Mouse (Mus musculus) left cerebral cortex, postnatal 14 days (tissue): ENCODE measurements around the gene Abl1. TPM values are rescaled to one million over a fixed set of nuclear protein-coding genes. Genes with fewer than 3 reads are reported as not detected.

Experiments used
- DNase-seq, 2 experiments: peaks; one replicate each; pipeline ENCODE4 v3.0.0; 2021 to 2022; ENCODE audit warnings: low spot score in 2 of 2, mixed read lengths in 1 of 2
- intact Hi-C: fragments of 180-260 bp; cut with DNase I; formaldehyde crosslinking; loops from one replicate; pipeline ENCODE4 v1.15.1; 2025
- total RNA-seq, 2 experiments: library from RNA; stranded (reverse); gene quantifications; 2 replicates each; pipeline ENCODE4 v1.2.3; 2021

The Abl1 gene
- total RNA-seq, 2 experiments from 2014 or later, result 37.4 to 39.6 TPM

DNA sequence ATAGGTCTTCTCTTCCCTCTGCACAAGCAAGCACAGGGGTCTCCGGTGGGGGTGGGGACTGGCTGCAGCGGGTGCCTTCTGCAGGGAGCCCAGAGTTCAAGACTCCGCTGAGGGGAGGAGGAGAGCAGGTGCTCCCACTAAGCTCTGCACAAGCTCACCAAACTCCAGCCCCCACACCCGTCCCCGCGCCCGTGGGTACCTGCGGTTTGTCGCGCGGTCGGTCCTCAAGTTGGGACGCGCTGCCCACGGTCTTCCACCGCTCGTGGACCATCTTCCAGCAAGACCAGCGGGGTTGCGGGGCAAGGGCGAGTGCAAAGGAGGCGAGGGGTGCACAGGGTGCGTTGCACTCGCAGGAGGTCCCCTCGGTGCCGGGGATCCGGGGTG, 157.3 kb downstream of the Abl1 start:
- no peak for DNase-seq
- intact Hi-C loops, result no loop called here

DNA sequence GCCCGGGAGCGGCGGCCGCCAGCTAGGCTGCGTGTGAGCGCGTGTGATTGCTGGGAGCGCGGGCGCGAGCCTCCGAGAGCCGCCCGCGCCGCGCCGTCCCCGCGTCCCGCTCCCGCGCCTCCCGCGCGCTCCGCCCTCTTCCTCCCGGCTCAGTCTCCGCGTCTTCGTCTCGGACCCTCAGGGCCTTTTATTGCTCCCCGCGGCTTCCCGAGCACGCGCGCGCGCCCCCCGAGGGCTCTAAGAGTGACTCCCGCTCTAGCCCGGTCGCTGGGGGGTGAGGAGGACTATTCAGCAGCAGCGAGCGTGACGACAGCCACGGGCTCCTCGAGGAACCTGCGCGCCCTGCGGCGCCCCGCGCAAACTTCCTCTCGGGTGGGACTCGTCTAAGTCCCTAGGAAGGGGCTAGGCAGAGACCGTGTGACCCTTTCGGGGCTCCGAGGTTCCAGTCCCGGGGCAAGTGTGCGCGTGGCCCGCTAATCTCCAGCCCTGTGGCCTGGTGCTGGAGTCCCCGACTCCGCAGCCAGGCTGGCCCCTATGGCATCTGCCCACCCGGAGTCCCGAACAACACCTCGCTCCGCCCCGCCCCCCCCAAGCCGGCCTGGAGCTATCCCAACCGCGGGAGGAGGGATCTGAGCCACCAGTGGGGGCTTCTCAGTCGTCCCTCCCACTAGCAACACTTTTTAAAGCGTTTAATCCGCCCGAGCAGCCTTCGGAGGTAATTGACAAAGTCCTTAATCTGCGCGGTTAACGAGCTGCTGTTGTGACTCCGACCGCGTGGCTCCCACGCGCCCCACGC, 157.9 kb downstream of the Abl1 start, which contains the start of gene Fibcd1:
Gene Fibcd1, minus strand, starts transcription at position 110 of the 796 bp plus-strand sequence.
- intact Hi-C loops, result no loop called here
- peak in 1 of 2 experiments; percentile 23 for DNase-seq

DNA sequence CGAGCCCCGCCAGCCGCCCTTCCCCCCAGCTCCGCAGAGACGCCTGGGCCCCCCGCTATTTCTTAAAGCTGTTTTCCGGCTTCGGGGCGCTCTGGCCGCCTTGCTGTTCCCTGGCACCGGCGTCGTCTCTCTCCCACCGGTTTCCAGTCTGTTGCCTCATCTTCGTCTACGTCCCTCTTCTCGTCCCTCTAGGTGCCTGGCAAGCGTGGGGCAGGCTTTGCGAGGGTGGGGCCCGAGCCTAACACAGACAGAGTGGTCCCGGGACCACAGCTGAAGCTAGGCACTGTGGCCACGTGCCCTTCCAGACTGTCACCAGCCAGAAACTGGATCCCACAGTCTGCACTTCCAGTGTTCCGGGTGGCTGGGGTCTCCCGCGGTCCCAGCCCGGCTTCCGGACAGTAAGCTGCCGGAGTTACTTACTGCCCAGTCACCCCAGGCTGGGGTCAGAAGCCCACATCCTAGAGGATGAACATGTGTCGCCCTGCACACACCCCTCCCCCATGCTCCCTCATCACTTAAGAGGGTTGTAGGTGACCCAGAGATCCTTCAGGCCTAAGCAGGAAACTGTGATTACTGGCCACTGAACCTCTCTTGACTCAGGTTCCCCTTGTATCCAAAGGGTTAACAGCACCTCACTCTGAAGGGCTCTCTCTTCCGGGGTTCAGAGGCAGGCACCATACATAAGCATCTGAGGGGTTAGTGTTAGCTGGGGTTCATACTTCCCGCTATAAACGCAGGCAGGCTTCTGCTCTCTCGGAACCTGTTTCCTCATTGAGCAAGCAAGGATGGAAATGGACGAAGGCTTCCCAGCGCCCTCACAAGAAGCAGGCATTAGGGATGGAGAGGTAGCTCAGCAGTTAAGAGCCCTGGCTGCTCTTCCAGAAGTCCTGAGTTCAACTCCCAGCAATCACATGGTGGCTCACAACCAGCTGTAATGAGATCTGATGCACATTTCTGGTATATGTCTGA, 158.8 kb downstream of the Abl1 start:
- intact Hi-C loops, result no loop called here

GRCm38 (mm10) chr2:31847908-31848307, 159.7 kb downstream of the Abl1 start:
- DNase-seq, result no peak
- intact Hi-C loops, result no loop called here

More for the DNA sequence above, 158.8 kb downstream of the Abl1 start:
- DNase-seq, result no peak

GRCm38 (mm10) chr2:31850141-31850540, 162.0 kb downstream of the Abl1 start:
- peak in 1 of 2 experiments; percentile 23 for DNase-seq
- intact Hi-C loops, result loop anchor here (5.0 kb wide), 1 partner anchor 33 kb away; no protein-coding TSS in a partner anchor

Other genes starting within 250 kb of the Abl1 start
- 10 to 100 TPM in 1 of 2 experiments, 1 to 10 TPM in 1; 8.5 to 14.6 TPM for gene Ass1, start 218.2 kb upstream of the Abl1 start, total RNA-seq
- 10 to 100 TPM; 45.7 to 50.4 TPM for gene Fubp3, start 115.7 kb upstream of the Abl1 start, total RNA-seq
- under 1 TPM; 0.13 to 0.66 TPM for gene Prdm12, start 48.3 kb upstream of the Abl1 start, total RNA-seq
- 10 to 100 TPM; 21.4 to 24.5 TPM for gene Exosc2, start 17.7 kb upstream of the Abl1 start, total RNA-seq
- not detected for gene Qrfp, start 122.2 kb downstream of the Abl1 start, total RNA-seq
- 10 to 100 TPM; 12.8 to 16.1 TPM for gene Fibcd1, start 157.6 kb downstream of the Abl1 start, total RNA-seq
- gene Lamc3, start 198.9 kb downstream of the Abl1 start, total RNA-seq, result 10 to 100 TPM in 1 of 2 experiments, 1 to 10 TPM in 1; 9.2 to 11.4 TPM